Mouse (Mus musculus): ENCODE measurements around the gene Cd84. TPM values are rescaled to one million over a fixed set of nuclear protein-coding genes. Genes with fewer than 3 reads are reported as not detected.
A peak's percentile ranks its signal among the peaks of the same experiment; 100 is the strongest.
"Not testable (repeated sequence)": the region's sequence is repeated elsewhere in the genome, so short reads cannot be mapped to it uniquely, and the experiment has no call there.

The Cd84 gene
- 0.32 and 0.52 TPM in 2 replicates for polyA plus RNA-seq (2016; fragmentation: Nextera tagmentation; extraction: Ambion mirVana)

- H3K27ac ChIP-seq, result no peak within 1 kb of the TSS
- 90% methylated on average over 3 of the region's 3 CpGs for WGBS
- no peaks in the 10 kb centered on the region for H3K36me3 ChIP-seq (replicated peaks)
- no peaks in the 10 kb centered on the region for H3K4me1 ChIP-seq
- no peak within 1 kb of the TSS for H3K4me2 ChIP-seq
- no peaks in the 10 kb centered on the region for H3K9me3 ChIP-seq
- no peak within 1 kb of the TSS for H3K4me3 ChIP-seq (replicated peaks)
- no peak for ATAC-seq (ENCODE audit: low FRiP score)
- H3K9ac ChIP-seq, result no peak within 1 kb of the TSS
- H3K27me3 ChIP-seq, result no peaks in the 10 kb centered on the region
Measured at GRCm38 (mm10) chr1:171839488-171839887, at the start of gene Cd84. Gene Cd84 (plus strand): TSS chr1:171839697.

DNA sequence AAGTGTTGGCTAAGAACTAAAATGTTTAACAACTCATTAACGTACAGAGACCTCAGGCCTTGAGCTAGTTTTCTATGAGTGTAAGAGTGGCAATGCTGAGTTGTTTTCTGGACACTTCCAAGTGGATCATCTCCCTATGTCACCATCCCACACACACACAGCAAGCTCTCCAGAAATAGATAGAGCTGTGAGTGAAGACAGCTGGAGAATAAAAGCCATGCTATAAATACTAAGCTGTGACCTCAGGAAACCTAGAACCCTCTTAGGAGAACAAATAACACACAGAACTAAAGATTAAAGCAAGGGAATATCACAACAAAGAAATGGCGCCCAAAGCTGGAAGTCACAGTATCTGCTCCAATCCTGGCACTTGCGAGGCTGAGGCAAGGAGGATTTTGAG, 48.0 kb upstream of the Cd84 start:
- Histone ChIP-seq H3K27ac (no peak overlapping the region), H3K4me1 (no peaks in the 10 kb centered on the region), H3K9ac (no peak overlapping the region), H3K9me3 (no peaks in the 10 kb centered on the region), H3K27me3 (no peaks in the 10 kb centered on the region), H3K36me3 (replicated peaks) (no peaks in the 10 kb centered on the region), H3K4me3 (replicated peaks) (no peak overlapping the region), H3K4me2 (no peak overlapping the region)
- no peak for ATAC-seq (ENCODE audit: low FRiP score)
- 94% methylated on average over 3 of the region's 3 CpGs for WGBS

- no peak for ATAC-seq (ENCODE audit: low FRiP score)
- no peaks in the 10 kb centered on the region for H3K36me3 ChIP-seq (replicated peaks)
- H3K4me2 ChIP-seq, result no peak overlapping the region
- H3K27me3 ChIP-seq, result no peaks in the 10 kb centered on the region
- 82% methylated on average over 2 of the region's 2 CpGs for WGBS
- H3K9ac ChIP-seq, result no peak overlapping the region
- H3K9me3 ChIP-seq, result no peaks in the 10 kb centered on the region
- no peak overlapping the region for H3K27ac ChIP-seq
- H3K4me1 ChIP-seq, result no peaks in the 10 kb centered on the region
- no peak overlapping the region for H3K4me3 ChIP-seq (replicated peaks)
Measured at GRCm38 (mm10) chr1:171796185-171796584, 43.3 kb upstream of the Cd84 start.

DNA sequence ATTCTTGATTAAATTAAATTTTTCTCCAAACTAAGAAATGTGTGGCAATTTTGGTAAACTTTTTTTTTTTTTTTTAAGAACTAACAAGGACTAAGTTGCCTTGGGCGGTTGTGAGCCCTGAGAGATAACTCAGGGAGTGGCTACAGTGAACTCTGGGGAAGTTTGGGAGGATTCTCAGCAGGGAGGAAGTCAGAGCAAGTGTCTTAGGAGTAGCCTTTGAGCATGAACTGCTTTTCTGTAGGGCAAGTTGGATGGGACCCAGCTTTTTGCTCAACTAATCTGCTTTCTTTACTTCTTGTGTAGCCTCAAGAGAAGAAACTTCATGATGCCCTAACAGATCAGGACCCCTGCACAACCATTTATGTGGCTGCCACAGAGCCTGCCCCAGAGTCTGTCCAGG, 41.7 kb upstream of the Cd84 start:
- 48% methylated on average over 1 of the region's 1 CpGs for WGBS
- ATAC-seq (ENCODE audit: low FRiP score), result no peak
- Histone ChIP-seq H3K4me1 (no peaks in the 10 kb centered on the region), H3K9me3 (no peaks in the 10 kb centered on the region), H3K27ac (no peak overlapping the region), H3K4me2 (no peak overlapping the region), H3K36me3 (replicated peaks) (no peaks in the 10 kb centered on the region), H3K27me3 (no peaks in the 10 kb centered on the region), H3K9ac (no peak overlapping the region), H3K4me3 (replicated peaks) (no peak overlapping the region)

- Histone ChIP-seq H3K27ac (no peak overlapping the region), H3K9ac (no peak overlapping the region), H3K27me3 (no peaks in the 10 kb centered on the region), H3K9me3 (no peaks in the 10 kb centered on the region), H3K4me1 (no peaks in the 10 kb centered on the region), H3K4me3 (replicated peaks) (no peak overlapping the region), H3K4me2 (no peak overlapping the region), H3K36me3 (replicated peaks) (no peaks in the 10 kb centered on the region)
- 83% methylated on average over 4 of the region's 4 CpGs for WGBS
- no peak for ATAC-seq (ENCODE audit: low FRiP score)
Measured at GRCm38 (mm10) chr1:171799648-171800047, 39.8 kb upstream of the Cd84 start.

DNA sequence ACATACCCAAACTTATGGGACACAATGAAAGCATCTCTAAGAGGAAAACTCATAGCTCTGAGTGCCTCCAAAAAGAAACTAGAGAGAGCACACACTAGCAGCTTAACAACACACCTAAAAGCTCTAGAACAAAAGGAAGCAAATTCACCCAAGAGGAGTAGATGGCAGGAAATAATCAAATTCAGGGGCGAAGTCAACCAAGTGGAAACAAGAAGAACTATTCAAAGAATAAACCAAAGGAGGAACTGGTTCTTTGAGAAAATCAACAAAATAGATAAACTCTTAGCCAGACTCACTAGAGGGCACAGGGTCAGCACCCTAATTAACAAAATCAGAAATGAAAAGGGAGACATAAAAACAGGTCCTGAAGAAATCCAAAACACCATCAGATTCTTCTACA, 28.4 kb upstream of the Cd84 start:
- not testable (repeated sequence) for ATAC-seq (ENCODE audit: low FRiP score); H3K4me2 ChIP-seq; H3K4me1 ChIP-seq; H3K9ac ChIP-seq; H3K27me3 ChIP-seq; H3K9me3 ChIP-seq; H3K4me3 ChIP-seq (replicated peaks); H3K27ac ChIP-seq; H3K36me3 ChIP-seq (replicated peaks)
- 93% methylated on average over 1 of the region's 1 CpGs for WGBS

- Histone ChIP-seq H3K27me3 (no peaks in the 10 kb centered on the region), H3K4me2 (no peak overlapping the region), H3K4me3 (replicated peaks) (no peak overlapping the region), H3K9me3 (no peaks in the 10 kb centered on the region), H3K36me3 (replicated peaks) (no peaks in the 10 kb centered on the region), H3K27ac (no peak overlapping the region), H3K4me1 (no peaks in the 10 kb centered on the region), H3K9ac (no peak overlapping the region)
- ATAC-seq (ENCODE audit: low FRiP score), result peak; percentile 94
- 15% methylated on average over 8 of the region's 8 CpGs for WGBS
Measured at GRCm38 (mm10) chr1:171815545-171816439, 23.7 kb upstream of the Cd84 start.

DNA sequence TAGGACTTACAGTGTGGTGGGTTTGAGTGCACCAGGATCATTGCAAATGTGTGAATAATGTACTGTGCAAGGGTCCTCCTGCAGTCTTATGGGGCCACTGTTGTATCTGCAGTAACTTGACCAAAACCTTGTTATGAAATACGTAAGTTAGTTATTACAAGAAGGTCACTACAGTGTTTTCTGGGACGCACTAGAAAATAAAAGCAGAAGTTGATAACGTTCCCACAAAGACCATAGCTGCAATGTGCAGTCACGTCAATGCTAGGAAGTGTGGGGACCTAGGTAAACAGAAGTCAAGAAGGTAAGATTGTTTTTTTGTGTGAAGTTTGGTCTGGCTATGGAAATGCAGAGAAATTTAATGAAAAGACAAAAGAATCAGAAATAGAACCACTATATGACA, 22.5 kb upstream of the Cd84 start:
- H3K27ac ChIP-seq, result no peak overlapping the region
- H3K4me1 ChIP-seq, result no peaks in the 10 kb centered on the region
- no peak overlapping the region for H3K4me3 ChIP-seq (replicated peaks)
- no peak overlapping the region for H3K9ac ChIP-seq
- no peak overlapping the region for H3K4me2 ChIP-seq
- no peak for ATAC-seq (ENCODE audit: low FRiP score)
- no peaks in the 10 kb centered on the region for H3K9me3 ChIP-seq
- no peaks in the 10 kb centered on the region for H3K27me3 ChIP-seq
- H3K36me3 ChIP-seq (replicated peaks), result no peaks in the 10 kb centered on the region
- WGBS, result 90% methylated on average over 4 of the region's 4 CpGs

- Histone ChIP-seq H3K27me3 (no peaks in the 10 kb centered on the region), H3K4me3 (replicated peaks) (no peak overlapping the region), H3K4me1 (no peaks in the 10 kb centered on the region), H3K36me3 (replicated peaks) (no peaks in the 10 kb centered on the region), H3K9ac (no peak overlapping the region), H3K27ac (no peak overlapping the region), H3K4me2 (no peak overlapping the region), H3K9me3 (no peaks in the 10 kb centered on the region)
- 17% methylated on average over 1 of the region's 1 CpGs for WGBS
- ATAC-seq (ENCODE audit: low FRiP score), result no peak
Measured at GRCm38 (mm10) chr1:171821331-171821730, 18.2 kb upstream of the Cd84 start.

- Histone ChIP-seq H3K4me2 (no peak overlapping the region), H3K9ac (no peak overlapping the region), H3K27me3 (no peaks in the 10 kb centered on the region), H3K4me1 (no peaks in the 10 kb centered on the region), H3K36me3 (replicated peaks) (no peaks in the 10 kb centered on the region), H3K9me3 (no peaks in the 10 kb centered on the region), H3K27ac (no peak overlapping the region), H3K4me3 (replicated peaks) (no peak overlapping the region)
- ATAC-seq (ENCODE audit: low FRiP score), result no peak
- 37% methylated on average over 4 of the region's 4 CpGs for WGBS
Measured at GRCm38 (mm10) chr1:171825462-171825861, 14.0 kb upstream of the Cd84 start.

- no peak overlapping the region for H3K27ac ChIP-seq
- ATAC-seq (ENCODE audit: low FRiP score), result no peak
- no peaks in the 10 kb centered on the region for H3K36me3 ChIP-seq (replicated peaks)
- no peaks in the 10 kb centered on the region for H3K4me1 ChIP-seq
- no peak overlapping the region for H3K4me2 ChIP-seq
- H3K4me3 ChIP-seq (replicated peaks), result no peak overlapping the region
- no peaks in the 10 kb centered on the region for H3K27me3 ChIP-seq
- H3K9me3 ChIP-seq, result no peaks in the 10 kb centered on the region
- no peak overlapping the region for H3K9ac ChIP-seq
Measured at GRCm38 (mm10) chr1:171826164-171826563, 13.3 kb upstream of the Cd84 start.

GRCm38 (mm10) chr1:171827674-171828073, 11.8 kb upstream of the Cd84 start:
- H3K4me2 ChIP-seq, result no peak overlapping the region
- no peak overlapping the region for H3K9ac ChIP-seq
- no peaks in the 10 kb centered on the region for H3K4me1 ChIP-seq
- no peak overlapping the region for H3K4me3 ChIP-seq (replicated peaks)
- H3K27ac ChIP-seq, result no peak overlapping the region
- no peaks in the 10 kb centered on the region for H3K36me3 ChIP-seq (replicated peaks)
- H3K9me3 ChIP-seq, result no peaks in the 10 kb centered on the region
- no peaks in the 10 kb centered on the region for H3K27me3 ChIP-seq
- no peak for ATAC-seq (ENCODE audit: low FRiP score)

DNA sequence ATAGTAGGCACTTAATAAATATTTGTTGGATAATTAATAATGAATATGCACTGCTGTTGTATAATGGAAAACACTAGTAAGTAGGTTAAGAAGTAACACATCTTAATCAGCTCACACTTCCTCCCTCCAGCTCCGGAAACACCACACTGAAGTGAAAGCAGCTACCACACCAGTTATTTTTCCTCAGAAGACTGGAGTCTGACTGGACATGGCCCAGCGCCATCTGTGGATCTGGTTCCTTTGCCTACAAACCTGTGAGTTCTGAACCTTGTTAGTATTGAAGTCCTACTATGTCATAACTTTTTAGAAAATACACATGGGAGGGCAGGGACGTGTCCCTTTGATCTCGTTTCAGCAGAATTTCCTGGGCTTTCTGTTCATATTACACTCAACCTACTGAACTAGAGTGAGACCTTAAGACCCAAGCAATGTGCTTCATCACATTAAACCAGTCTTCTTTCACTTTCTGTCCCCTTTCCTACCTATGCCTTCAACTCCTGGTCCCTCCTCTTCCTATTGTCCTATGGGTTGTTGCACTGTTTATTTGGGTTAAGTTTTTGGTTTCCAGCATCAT, 1.0 kb downstream of the Cd84 start:
- H3K36me3 ChIP-seq (replicated peaks), result no peaks in the 10 kb centered on the region
- H3K27me3 ChIP-seq, result no peaks in the 10 kb centered on the region
- H3K9me3 ChIP-seq, result no peaks in the 10 kb centered on the region
- no peak for ATAC-seq (ENCODE audit: low FRiP score)
- no peaks in the 10 kb centered on the region for H3K4me1 ChIP-seq
- 84% methylated on average over 4 of the region's 4 CpGs for WGBS
- H3K9ac ChIP-seq, result no peak overlapping the region
- H3K27ac ChIP-seq, result no peak overlapping the region
- no peak overlapping the region for H3K4me3 ChIP-seq (replicated peaks)
- H3K4me2 ChIP-seq, result no peak overlapping the region

Measured in forebrain, embryonic 12.5 days (tissue).